Mouse (Mus musculus): ENCODE measurements around the gene Ndufaf4.
"Not testable (repeated sequence)": the region's sequence is repeated elsewhere in the genome, so short reads cannot be mapped to it uniquely, and the experiment has no call there.

Gene Ndufaf4

DNA sequence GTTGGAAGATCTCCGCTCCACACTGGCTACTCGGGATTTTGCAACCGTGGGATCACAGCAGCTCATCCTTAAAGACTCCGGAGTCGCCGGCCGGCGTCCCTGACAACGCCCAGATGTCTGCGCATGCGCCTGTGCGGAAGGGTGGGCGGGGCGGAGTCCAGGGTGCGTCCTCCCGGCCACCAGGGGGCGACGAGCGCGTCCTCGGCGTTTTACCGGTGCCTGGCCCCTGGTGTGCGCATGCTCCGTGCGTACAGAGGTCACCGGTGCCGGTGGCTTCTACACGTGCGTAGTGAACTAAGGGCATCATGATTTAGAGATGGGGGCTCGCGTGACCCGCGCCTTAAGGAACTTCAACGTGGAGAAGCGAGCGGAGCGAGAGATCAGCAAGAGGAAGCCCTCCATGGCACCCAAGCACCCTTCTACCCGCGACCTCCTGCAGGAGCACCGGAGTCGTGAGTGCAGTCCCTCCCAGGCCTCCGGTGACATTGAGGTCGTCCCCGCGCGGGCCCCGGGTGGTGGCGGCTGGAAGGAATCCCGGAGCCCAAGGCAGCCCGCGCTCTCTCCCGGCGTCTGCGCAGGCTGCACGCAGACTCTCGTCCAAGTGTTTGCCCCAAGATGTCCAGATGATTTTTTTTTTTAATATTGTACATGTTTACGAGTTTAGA, at the start of gene Ndufaf4:
Gene Ndufaf4, plus strand, starts transcription at position 233 of the 665 bp plus-strand sequence.
- DNase-seq (ENCODE audit: low read depth in 1 of 2, low spot score in 2 of 2) = peak; percentile 76 to 91

DNA sequence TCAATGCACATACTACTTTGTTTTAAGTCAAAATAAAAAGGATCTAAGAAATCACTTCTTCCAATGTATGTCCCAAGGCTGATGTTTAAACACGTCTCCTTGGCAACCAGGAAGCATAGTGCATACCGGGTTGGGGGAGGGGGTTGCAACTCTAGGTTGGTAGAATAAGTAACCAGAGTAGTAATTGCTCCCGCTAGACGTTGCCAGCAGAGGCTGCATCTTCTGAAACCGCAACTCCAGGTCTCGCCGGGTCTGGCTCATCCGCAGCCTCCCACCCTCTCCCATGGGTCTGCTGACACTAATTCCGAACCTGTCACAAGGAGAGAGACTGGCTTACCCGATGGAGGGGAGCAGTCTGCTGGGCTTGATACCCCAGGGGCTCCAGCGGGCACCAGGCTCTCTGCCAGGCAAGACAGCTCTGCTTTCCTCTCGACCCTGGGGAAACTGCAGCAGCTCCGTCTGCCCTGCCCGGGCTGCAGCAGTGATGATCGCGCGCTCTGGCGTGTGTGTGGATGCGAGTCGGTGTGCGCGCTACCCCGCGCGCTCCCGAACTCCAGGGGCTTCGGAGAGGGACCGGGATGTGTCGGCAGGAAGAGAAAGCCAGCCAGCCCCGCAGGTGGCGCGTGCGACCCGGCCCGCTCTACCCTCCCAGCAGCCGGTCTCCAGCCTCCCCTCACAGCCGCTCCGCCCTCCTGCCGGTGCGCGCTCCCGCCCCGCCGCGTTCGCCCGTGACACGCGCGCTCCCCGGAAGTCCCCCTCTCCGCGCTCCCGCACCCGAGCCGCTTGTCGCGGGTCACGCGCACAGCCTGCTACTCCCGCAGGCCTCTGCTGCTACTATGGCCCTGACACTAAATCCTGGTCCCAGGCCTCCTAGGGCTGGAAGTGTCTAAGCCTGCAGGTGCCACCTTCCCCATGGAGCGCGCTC, 47.2 kb upstream of the Ndufaf4 start, which contains the start of gene Klhl32:
Gene Klhl32, minus strand, starts transcription at position 724 of the 925 bp plus-strand sequence.
- no peak for DNase-seq (ENCODE audit: low read depth in 1 of 2, low spot score in 2 of 2)

DNA sequence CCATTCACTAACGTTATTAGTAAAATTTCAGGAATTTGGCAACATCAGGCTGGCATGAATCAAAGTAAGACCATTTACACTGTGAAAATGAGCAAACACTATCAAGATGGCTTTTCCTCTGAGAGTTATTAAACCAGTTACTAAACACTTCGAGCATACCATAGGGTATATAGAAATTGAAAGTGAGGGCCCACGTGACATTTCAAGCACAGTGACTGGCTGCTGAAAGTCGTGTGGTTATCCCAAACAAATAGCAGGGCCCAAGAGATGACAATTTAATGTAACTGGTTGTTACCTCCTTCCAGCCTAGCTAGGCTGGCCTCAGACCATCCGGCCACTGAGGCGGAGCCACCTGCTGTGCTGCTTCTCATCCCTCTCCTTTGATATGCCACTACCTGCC, 32.2 kb upstream of the Ndufaf4 start:
- DNase-seq (ENCODE audit: low read depth in 1 of 2, low spot score in 2 of 2) = no peak

DNA sequence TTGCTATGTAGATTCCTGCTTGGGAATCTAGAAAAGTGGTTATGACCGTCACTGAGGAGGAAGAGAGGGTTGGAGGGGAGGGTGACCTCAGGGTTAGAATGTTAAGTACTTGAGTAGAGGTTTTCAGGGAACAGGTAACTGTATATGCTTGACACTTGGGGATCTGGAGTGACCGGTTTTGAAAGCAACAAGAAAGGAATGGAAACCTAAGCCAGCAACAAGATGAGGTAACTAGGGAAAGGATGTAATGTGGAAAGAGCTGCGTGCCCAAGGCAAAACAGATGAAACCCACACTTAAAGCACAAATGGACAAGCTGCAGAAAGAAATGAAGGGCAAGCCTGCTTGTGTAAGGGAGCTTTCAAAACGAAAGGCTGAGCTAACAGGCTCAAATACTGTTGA, 28.7 kb upstream of the Ndufaf4 start:
- DNase-seq (ENCODE audit: low read depth in 1 of 2, low spot score in 2 of 2) = no peak

DNA sequence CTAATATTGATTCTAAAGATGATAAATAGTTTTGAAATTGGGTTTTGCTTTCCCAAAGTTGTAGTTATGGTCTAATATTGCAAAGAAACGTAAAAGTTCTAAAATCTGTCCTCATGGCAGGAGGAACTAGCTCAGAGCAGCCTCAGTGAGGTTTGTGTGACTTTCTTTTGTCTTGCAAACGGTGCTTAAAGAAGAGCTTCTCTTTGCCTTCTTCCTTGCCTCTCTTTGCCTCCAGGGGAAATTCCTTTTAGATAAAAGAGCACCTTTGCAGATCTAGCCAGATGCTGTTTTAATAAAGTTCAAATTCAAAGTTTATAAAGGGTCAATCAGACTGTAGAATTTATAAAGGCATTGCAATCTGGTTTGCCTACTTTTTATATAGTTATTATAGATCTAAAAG, 8.5 kb upstream of the Ndufaf4 start:
- DNase-seq (ENCODE audit: low read depth in 1 of 2, low spot score in 2 of 2) = not testable (repeated sequence)

DNA sequence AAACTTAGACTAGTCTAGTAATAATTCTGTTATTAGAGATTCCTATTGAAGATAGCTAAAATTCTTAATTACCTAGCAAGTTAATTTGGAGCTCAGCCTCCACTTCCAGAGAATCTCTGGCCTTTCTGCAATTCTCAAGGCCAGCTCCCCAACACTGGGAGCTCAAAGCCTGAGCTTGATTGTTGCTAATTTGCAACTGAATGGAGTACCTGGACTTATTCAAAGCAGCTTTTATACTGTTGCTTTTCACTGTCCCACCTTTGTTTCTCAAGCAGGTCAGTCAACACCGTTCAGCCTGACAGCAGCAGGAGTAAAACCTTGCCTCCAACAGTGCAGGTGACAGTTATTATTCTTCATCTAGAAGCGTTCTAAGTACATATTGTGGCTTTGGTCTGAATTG, 5.6 kb upstream of the Ndufaf4 start:
- DNase-seq (ENCODE audit: low read depth in 1 of 2, low spot score in 2 of 2) = not testable (repeated sequence)

DNA sequence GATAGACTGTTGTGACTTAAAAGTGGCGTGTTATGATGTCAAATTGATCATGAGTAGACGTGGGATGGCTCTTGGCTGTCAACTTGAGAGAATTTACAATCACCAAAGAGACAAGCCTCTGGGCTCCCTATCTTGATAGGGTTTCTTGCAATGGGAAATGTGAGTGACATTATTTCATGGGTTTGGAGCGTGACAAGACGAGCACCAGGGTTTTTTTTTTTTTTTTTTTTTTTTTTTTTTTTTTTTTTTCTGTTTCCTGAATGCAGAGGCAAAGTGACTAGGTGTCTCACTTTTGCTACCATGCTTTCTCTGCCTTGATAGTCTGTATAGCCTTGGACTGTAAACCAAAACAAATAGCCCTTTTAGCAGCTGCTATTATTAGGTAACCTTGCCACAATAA, 3.3 kb upstream of the Ndufaf4 start:
- no peak for DNase-seq (ENCODE audit: low read depth in 1 of 2, low spot score in 2 of 2)

DNA sequence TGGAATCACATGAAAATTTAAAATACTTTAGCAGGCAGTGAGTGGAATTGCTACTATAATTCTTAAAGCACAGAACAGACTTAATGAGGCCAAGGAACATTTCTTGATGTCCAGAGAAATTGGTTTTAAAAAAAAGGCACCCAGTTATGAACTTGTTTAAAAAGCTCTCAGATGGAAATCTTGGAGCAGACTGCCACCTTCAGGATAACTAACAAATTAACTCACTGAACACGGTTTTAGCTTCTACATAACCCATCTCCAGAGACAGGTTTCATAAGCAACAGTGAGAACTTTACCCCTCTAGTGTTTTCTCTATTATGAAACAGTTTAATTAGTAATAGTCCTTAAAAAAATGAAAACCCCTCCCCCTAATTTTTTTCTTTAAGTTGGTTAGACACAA, 1.1 kb upstream of the Ndufaf4 start:
- DNase-seq (ENCODE audit: low read depth in 1 of 2, low spot score in 2 of 2) = no peak

DNA sequence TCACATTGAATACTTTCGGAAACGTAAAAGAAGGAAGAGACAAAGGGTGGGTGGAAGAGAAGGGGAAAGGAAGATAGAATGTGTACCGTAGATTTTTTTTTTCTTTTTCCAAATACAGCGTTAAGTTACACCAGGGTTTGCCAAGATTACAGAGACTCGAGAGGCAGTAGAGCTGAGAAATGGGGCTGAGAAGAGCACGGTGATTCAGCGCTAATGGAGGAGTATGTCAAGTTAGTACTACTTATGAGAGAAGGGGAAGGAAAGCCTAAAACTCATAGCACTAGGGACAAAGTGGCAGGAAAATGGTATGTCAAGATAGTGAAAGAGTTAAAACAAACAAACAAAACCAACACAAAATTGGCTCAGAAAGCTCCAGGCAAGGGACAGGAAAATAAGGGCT, 532 bp upstream of the Ndufaf4 start:
- no peak for DNase-seq (ENCODE audit: low read depth in 1 of 2, low spot score in 2 of 2)

DNA sequence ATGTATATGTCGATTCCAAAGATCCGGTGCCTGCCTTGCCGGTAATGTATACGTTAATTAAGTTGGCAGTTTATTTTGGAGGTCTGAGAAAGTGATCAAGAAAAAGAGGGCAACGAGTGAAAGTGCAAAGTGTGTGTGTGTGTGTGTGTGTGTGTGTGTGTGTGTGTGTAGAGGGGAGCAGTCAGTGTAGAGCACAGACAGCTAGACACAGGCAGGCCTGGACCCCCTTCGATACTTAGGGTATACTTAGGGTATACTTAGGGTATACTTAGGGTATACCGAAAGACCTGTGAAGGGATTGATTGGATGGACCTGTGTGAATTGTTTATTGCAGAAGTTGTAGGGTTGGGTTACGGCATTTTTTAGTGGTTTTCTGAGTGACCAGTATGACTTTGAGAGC, 753 bp downstream of the Ndufaf4 start:
- DNase-seq (ENCODE audit: low read depth in 1 of 2, low spot score in 2 of 2) = no peak

DNA sequence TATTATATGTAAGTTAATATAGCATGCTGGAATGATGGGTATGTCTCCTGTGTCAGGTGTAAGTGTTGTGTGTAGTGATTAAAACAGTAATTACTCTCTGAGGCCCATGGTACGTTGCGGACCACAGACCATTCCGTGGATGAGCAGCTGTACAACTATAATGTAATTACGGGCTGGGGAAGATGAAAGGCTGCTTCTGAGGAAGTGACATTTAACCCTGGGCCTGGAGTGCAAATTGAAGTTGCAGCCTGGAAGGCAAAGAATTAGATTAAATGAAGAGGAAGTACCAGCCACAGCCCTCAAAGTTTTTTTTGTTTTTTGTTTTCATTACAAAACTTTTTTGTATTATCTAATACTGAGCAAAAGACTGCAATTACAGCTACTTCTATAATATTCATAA, 1.3 kb downstream of the Ndufaf4 start:
- DNase-seq (ENCODE audit: low read depth in 1 of 2, low spot score in 2 of 2) = no peak

DNA sequence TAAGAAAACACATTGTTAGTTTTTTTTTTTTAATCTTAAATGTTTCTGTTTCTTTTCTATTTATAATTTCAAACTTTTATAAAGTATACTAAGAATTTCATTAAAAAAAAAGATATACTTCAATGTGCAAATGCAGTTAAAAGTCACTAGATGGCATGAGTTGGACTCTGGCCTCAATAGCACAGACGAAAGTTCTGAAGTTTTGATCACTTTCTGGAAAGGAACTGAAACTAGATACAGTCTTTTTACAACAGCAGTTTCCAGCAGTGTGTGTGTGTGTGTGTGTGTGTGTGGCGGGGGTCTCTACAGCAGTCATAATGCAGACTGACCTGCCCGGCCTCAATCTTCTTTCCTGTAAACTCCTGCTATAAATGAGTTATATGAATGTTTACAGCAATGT, 9.9 kb downstream of the Ndufaf4 start:
- no peak for DNase-seq (ENCODE audit: low read depth in 1 of 2, low spot score in 2 of 2)

DNA sequence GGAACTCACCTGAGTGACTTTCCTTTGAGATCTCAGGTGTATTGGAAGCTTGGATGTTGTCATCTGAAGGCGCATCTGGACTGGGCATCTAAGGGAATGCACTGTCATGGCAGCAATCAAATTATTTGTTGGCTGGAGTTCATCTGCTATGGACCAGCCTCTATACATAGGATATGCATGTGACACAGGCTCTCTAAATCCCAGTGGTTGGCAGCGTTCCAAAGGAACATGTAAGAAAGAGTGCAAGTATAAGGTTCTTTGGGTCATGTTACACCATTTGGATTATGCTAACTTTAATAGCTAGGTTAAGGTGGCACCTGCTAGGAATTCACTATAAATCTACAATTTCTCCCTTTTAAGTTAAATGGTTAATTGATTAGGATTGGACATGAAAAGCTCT, 17.7 kb downstream of the Ndufaf4 start:
- DNase-seq (ENCODE audit: low read depth in 1 of 2, low spot score in 2 of 2) = no peak

DNA sequence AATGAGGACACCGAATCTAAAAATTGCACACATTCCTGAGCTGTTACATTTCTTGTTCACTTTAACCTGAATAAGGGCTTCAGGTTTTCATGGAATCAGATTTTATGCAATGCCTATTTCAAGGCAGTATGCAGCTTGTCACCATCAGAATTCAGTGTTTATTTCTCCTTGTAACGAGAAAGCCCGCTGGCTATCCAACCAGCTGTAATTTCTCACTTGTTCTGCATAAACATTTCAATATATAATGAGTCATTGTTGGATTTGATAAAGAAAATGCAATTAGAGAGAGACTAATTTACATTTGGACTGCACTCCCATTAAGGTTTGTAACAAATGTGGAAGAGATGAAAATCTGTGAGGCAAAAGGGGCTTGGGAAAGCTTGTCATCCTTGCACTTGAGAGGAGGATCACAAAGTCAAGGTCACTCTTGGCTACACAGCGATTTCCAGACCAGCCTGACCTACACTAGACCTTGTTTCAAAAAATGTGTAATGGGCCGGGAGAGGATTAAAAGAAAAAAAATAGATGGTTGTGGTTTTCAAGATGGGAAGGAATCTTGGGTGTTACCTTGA, 22.2 kb downstream of the Ndufaf4 start:
- DNase-seq (ENCODE audit: low read depth in 1 of 2, low spot score in 2 of 2) = no peak

DNA sequence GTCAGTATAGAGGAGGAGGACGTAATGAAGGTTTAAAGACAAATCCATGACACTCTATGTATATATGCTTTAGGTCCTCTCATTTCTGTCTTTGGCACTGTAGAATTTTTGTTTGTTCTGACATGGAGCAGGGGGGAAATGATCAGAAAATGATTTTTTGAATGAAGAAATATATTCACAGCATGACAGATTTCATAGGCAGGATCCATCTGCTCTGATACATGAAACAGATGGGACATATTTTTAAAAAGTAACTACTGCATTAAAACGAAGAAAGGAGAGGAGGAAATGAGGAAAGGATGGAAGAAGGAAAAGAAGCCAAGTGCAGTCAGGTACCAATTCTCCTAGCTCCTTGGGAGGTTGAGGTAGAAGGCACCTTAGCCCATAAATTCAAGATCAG, 26.8 kb downstream of the Ndufaf4 start:
- no peak for DNase-seq (ENCODE audit: low read depth in 1 of 2, low spot score in 2 of 2)

DNA sequence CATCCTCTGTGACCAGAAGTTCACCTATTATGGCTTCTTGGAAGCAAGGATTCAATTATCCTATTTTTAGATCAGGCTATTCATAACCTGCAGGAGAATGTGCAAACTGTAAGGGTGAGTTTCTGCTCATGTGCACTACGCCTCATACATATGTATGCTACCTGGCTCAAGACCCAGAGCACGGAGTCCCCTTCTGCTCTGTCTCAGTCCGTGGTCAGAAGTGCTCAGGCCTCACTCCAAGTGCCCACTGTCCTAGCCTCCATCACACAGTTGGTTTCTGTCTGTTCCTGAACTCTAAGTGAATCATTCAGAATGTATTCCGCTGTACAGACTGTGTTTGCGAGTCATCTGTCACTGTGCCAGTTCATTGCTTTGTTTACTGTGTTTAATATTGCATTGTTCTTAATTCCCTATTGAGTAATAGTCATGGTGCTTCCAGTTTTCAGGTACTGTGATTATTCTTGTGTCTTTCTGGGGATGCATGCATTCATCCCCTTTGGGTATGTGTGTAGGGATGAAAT, 30.4 kb downstream of the Ndufaf4 start:
- no peak for DNase-seq (ENCODE audit: low read depth in 1 of 2, low spot score in 2 of 2)

DNA sequence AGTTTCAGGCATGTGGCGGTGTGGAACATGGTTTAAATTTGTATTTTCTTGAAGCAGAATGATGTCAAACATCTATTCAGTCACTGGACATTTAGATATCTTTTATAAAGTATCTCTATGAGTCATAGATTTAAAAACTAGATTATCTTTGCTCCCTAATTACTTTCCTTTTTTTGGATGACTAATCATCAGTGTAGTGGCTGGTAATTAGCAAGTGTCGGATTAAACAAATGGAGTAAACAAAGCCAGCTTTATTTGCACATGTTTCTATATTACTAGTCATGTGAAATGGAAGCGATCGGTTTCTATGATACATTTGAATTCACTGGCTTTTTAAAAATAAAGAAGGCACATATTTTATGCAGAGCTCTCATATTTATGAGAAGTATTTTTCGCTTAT, 31.0 kb downstream of the Ndufaf4 start:
- DNase-seq (ENCODE audit: low read depth in 1 of 2, low spot score in 2 of 2) = no peak

DNA sequence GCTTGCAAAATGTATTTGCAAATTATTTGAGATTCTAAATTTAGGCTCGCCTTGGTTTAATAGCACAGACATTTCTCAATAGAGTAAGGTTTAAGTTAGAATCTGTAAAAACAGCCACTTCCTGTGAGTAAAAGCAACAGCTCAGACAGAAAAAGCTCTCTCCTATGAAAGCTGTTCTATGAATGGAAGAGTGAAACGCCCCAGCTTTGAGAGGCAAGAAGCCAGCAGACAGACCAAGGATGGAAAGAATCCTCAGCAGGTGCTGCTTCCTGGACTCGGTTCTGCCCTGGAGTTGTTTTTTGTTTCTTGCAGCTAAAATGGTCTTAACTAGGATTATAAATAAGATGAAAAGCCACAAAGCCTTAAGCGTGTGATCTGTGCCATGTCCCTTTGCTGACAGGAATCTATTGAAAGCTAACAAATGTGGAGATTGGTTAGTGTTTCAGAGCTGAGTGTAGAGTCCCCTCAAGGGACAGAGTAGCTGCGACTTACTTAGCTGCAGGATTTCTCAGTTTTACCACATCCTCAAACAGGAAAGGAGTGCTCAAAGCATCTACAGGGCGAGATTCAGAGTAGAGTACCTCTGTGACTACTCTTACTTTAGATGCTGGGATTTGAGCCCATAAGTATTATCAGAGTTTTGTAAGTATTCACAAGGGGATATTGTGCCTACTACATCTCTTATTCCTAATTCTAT, 45.0 kb downstream of the Ndufaf4 start:
- DNase-seq (ENCODE audit: low read depth in 1 of 2, low spot score in 2 of 2) = no peak
